Mouse (Mus musculus) limb, embryonic 14.5 days (tissue): ENCODE measurements around the gene Fkbp8. TPM values are rescaled to one million over a fixed set of nuclear protein-coding genes. Genes with fewer than 3 reads are reported as not detected.
A peak's percentile ranks its signal among the peaks of the same experiment; 100 is the strongest.

Experiments used
- ATAC-seq: fragments of 200-750 bp; cut with Nextera tagmentation; 2 replicates; pipeline ENCODE4 v1.8.0; 2017; ENCODE audit warnings: low read depth, moderate number of reproducible peaks, moderate TSS enrichment; ENCODE audit not compliant: low FRiP score
- DNase-seq: peaks from one replicate; pipeline ENCODE4 v3.0.0-alpha.2; 2015; ENCODE audit warnings: low spot score
- H3K27ac ChIP-seq: fragments of 300-500 bp; sonication (generic); replicated peaks from 2 replicates; pipeline ENCODE4 v1.5.1; 2014; ENCODE audit warnings: low read depth, mild to moderate bottlenecking, low read length, moderate library complexity, mixed read lengths
- H3K27me3 ChIP-seq: fragments of 300-500 bp; sonication (generic); 2 replicates; pipeline ENCODE4 v1.6.1; 2014; ENCODE audit warnings: low read length, mixed read lengths; ENCODE audit not compliant: control insufficient read depth, insufficient read depth
- H3K36me3 ChIP-seq: fragments of 300-500 bp; sonication (generic); 2 replicates; pipeline ENCODE4 v1.6.1; 2014; ENCODE audit warnings: mild to moderate bottlenecking, low read length, moderate library complexity, mixed read lengths; ENCODE audit not compliant: control insufficient read depth, insufficient read depth
- H3K4me1 ChIP-seq: fragments of 300-500 bp; sonication (generic); 2 replicates; pipeline ENCODE4 v1.6.1; 2014; ENCODE audit warnings: antibody characterized with exemption, low read length, mixed read lengths; ENCODE audit not compliant: control insufficient read depth, insufficient read depth
- H3K4me2 ChIP-seq: fragments of 300-500 bp; sonication (generic); replicated peaks from 2 replicates; pipeline ENCODE4 v1.6.1; 2014; ENCODE audit warnings: low read depth, mild to moderate bottlenecking, low read length, moderate library complexity; ENCODE audit not compliant: severe bottlenecking
- H3K4me3 ChIP-seq: fragments of 300-500 bp; sonication (generic); replicated peaks from 2 replicates; pipeline ENCODE4 v1.5.1; 2014; ENCODE audit warnings: low read length
- H3K9ac ChIP-seq: fragments of 300-500 bp; sonication (generic); 2 replicates; pipeline ENCODE4 v1.6.1; 2014; ENCODE audit warnings: mild to moderate bottlenecking, low read depth, low read length, moderate library complexity; ENCODE audit not compliant: severe bottlenecking
- H3K9me3 ChIP-seq: fragments of 300-500 bp; sonication (generic); 2 replicates; pipeline ENCODE4 v1.6.1; 2016; ENCODE audit warnings: low read length; ENCODE audit not compliant: control insufficient read depth
- POLR2A ChIP-seq: fragments of 200-500 bp; IDR thresholded peaks from 2 replicates; pipeline ENCODE4 v1.8.0; 2012; ENCODE audit warnings: inconsistent platforms, mild to moderate bottlenecking, moderate library complexity, borderline replicate concordance; ENCODE audit not compliant: insufficient read depth, insufficient read length; ENCODE audit errors: extremely low read depth
- WGBS: fragments of 180-500 bp; shearing (Covaris S2); extraction: QIAGEN DNeasy Blood & Tissue Kit; methylation state at CpG from one replicate; pipeline ENCODE4 v1.1.7; 2014; 5-methylcytosine and 5-hydroxymethylcytosine counted together
- polyA plus RNA-seq, 2 experiments: library from polyadenylated mRNA; depleted of rRNA in 1 of 2; stranded (reverse) in 1 of 2; unstranded in 1 of 2; fragments of >200 nt; fragmentation: Nextera tagmentation in 1 of 2; extraction: Ambion mirVana in 1 of 2; gene quantifications; 2 replicates each; pipeline versions ENCODE4 v1.2.1 to v1.2.3; 2012 to 2014

The Fkbp8 gene
- polyA plus RNA-seq, 2 experiments: 219 to 363 TPM

DNA sequence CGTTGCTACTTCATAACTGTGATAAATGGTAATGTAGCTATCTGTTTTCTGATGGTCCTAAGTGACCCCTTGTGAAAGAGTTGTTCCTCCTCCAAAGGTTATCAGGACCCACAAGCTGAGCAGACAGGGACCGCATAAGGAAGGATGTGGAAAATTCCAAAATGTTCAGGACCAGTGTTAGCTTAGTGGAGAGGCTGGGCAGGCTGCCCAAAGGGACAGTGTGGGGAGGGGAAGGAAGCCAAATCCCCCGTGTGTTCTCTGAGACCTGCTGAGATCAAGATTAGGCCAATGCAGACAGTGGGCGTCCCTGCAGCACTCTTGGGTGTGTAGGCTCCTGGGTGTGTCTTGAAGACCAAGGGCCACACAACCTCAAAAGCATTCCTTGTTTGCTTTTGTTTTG, 47.4 kb downstream of the Fkbp8 start:
- no peak overlapping the region for H3K27ac ChIP-seq
- ATAC-seq (no peak), DNase-seq (no peak)

GRCm38 (mm10) chr8:70577207-70577606, 49.7 kb downstream of the Fkbp8 start:
- TF ChIP-seq POLR2A: no peak
- Histone ChIP-seq H3K9me3 (no peaks in the 10 kb centered on the region), H3K4me1 (no peaks in the 10 kb centered on the region), H3K27me3 (no peaks in the 10 kb centered on the region), H3K4me2 (no peak overlapping the region), H3K9ac (no peak overlapping the region), H3K4me3 (no peak overlapping the region), H3K27ac (no peak overlapping the region), H3K36me3 (peaks cover 50% of the 10 kb centered on the region)
- no peak for DNase-seq
- 91% methylated on average over 3 of the region's 3 CpGs for whole genome bisulfite sequencing
- no peak for ATAC-seq

More for the DNA sequence above, 47.4 kb downstream of the Fkbp8 start:
- Histone ChIP-seq H3K4me1 (no peaks in the 10 kb centered on the region), H3K4me3 (no peak overlapping the region), H3K4me2 (no peak overlapping the region), H3K9ac (no peak overlapping the region), H3K9me3 (no peaks in the 10 kb centered on the region), H3K36me3 (peaks cover 28% of the 10 kb centered on the region), H3K27me3 (no peaks in the 10 kb centered on the region)
- 86% methylated on average over 4 of the region's 4 CpGs for WGBS
- TF ChIP-seq POLR2A: no peak

- no peak for TF ChIP-seq POLR2A
- Histone ChIP-seq H3K4me3 (no peak overlapping the region), H3K9me3 (no peaks in the 10 kb centered on the region), H3K4me1 (no peaks in the 10 kb centered on the region), H3K27ac (no peak overlapping the region), H3K27me3 (no peaks in the 10 kb centered on the region), H3K4me2 (no peak overlapping the region), H3K36me3 (peaks cover 87% of the 10 kb centered on the region), H3K9ac (no peak overlapping the region)
- DNase-seq (no peak), ATAC-seq (no peak)
- WGBS: 89% methylated on average over 18 of the region's 18 CpGs
Observed at GRCm38 (mm10) chr8:70583476-70584387, 56.2 kb downstream of the Fkbp8 start.

DNA sequence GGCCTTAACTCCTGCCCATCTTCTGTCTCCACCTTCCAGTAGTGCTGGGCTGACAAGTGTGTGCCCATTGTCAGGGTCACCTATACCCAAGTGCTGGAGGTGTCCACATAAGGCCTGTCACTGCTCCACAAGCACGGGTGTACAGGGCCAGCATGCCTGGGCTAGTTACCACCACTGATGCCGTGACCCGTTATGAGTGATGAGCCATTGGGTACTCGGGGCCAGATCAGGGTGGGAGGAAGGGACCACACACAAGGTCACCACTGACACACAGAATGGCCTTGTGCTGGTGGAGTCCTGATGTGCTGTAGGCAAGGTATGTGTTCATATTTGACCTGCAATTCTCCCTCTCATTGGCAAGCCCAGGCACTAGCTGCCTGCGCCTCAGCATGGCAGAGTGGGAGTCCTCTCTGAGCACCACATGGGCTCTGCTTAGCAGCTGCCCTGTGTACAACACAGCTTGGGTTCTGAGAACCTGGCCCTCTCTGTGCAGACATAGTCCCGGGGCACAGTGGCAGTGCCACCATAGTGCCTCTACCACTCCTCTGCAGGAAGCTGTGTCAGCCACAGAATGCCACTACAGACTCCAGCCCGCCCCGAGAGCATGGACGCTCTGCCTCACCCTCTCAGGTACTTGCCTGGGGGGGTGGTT, 57.2 kb downstream of the Fkbp8 start:
- Histone ChIP-seq H3K27ac (no peak overlapping the region), H3K36me3 (peaks cover 88% of the 10 kb centered on the region), H3K4me2 (no peak overlapping the region), H3K4me1 (no peaks in the 10 kb centered on the region), H3K4me3 (no peak overlapping the region), H3K9me3 (no peaks in the 10 kb centered on the region), H3K9ac (no peak overlapping the region), H3K27me3 (no peaks in the 10 kb centered on the region)
- ATAC-seq (0 out of 2 replicates have a peak, but pooled peaks have one; percentile 11), DNase-seq (no peak)
- TF ChIP-seq POLR2A: no peak
- WGBS: 89% methylated on average over 9 of the region's 9 CpGs

Other genes starting within 250 kb of the Fkbp8 start
- gene Homer3, start 244.9 kb upstream of the Fkbp8 start, polyA plus RNA-seq (2012; rRNA removed): 81.2 and 81.3 TPM in 2 replicates
- 38.2 and 43.9 TPM in 2 replicates for gene Homer3, start 244.9 kb upstream of the Fkbp8 start, polyA plus RNA-seq (2014; fragmentation: Nextera tagmentation; extraction: Ambion mirVana)
- 58.1 and 66.2 TPM in 2 replicates for gene Ddx49, start 225.2 kb upstream of the Fkbp8 start, polyA plus RNA-seq (2012; rRNA removed)
- gene Ddx49, start 225.2 kb upstream of the Fkbp8 start, polyA plus RNA-seq (2014; fragmentation: Nextera tagmentation; extraction: Ambion mirVana): 52.9 and 55.4 TPM in 2 replicates
- 379 and 443 TPM in 2 replicates for gene Cope, start 225.2 kb upstream of the Fkbp8 start, polyA plus RNA-seq (2012; rRNA removed)
- 340 and 371 TPM in 2 replicates for gene Cope, start 225.2 kb upstream of the Fkbp8 start, polyA plus RNA-seq (2014; fragmentation: Nextera tagmentation; extraction: Ambion mirVana)
- gene Cers1, start 211.9 kb upstream of the Fkbp8 start, polyA plus RNA-seq (2012; rRNA removed): 12.4 and 22.0 TPM in 2 replicates
- gene Cers1, start 211.9 kb upstream of the Fkbp8 start, polyA plus RNA-seq (2014; fragmentation: Nextera tagmentation; extraction: Ambion mirVana): 12.0 and 12.9 TPM in 2 replicates
- gene Gdf1, start 197.9 kb upstream of the Fkbp8 start, polyA plus RNA-seq (2012; rRNA removed): 5.4 and 5.7 TPM in 2 replicates
- gene Gdf1, start 197.9 kb upstream of the Fkbp8 start, polyA plus RNA-seq (2014; fragmentation: Nextera tagmentation; extraction: Ambion mirVana): 1.2 TPM in 2 replicates
- 39.0 and 47.6 TPM in 2 replicates for gene Upf1, start 174.4 kb upstream of the Fkbp8 start, polyA plus RNA-seq (2012; rRNA removed)
- 22.3 and 25.5 TPM in 2 replicates for gene Upf1, start 174.4 kb upstream of the Fkbp8 start, polyA plus RNA-seq (2014; fragmentation: Nextera tagmentation; extraction: Ambion mirVana)
- gene Comp, start 154.2 kb upstream of the Fkbp8 start, polyA plus RNA-seq (2012; rRNA removed): 136 and 173 TPM in 2 replicates
- gene Comp, start 154.2 kb upstream of the Fkbp8 start, polyA plus RNA-seq (2014; fragmentation: Nextera tagmentation; extraction: Ambion mirVana): 36.7 and 46.3 TPM in 2 replicates
- 37.8 and 58.5 TPM in 2 replicates for gene Crtc1, start 88.1 kb upstream of the Fkbp8 start, polyA plus RNA-seq (2012; rRNA removed)
- gene Crtc1, start 88.1 kb upstream of the Fkbp8 start, polyA plus RNA-seq (2014; fragmentation: Nextera tagmentation; extraction: Ambion mirVana): 26.3 and 31.1 TPM in 2 replicates
- gene Klhl26, start 50.8 kb upstream of the Fkbp8 start, polyA plus RNA-seq (2012; rRNA removed): 48.7 and 72.6 TPM in 2 replicates
- gene Klhl26, start 50.8 kb upstream of the Fkbp8 start, polyA plus RNA-seq (2014; fragmentation: Nextera tagmentation; extraction: Ambion mirVana): 24.2 and 28.6 TPM in 2 replicates
- gene Tmem59l, start 40.4 kb upstream of the Fkbp8 start, polyA plus RNA-seq (2012; rRNA removed): 13.1 and 17.7 TPM in 2 replicates
- 15.7 and 17.5 TPM in 2 replicates for gene Tmem59l, start 40.4 kb upstream of the Fkbp8 start, polyA plus RNA-seq (2014; fragmentation: Nextera tagmentation; extraction: Ambion mirVana)
- gene Crlf1, start 34.6 kb upstream of the Fkbp8 start, polyA plus RNA-seq (2012; rRNA removed): 98.9 and 127 TPM in 2 replicates
- gene Crlf1, start 34.6 kb upstream of the Fkbp8 start, polyA plus RNA-seq (2014; fragmentation: Nextera tagmentation; extraction: Ambion mirVana): 91.5 and 103 TPM in 2 replicates
- gene Rex1bd, start 21.0 kb upstream of the Fkbp8 start, polyA plus RNA-seq (2012; rRNA removed): 154 and 175 TPM in 2 replicates
- gene Rex1bd, start 21.0 kb upstream of the Fkbp8 start, polyA plus RNA-seq (2014; fragmentation: Nextera tagmentation; extraction: Ambion mirVana): 152 and 156 TPM in 2 replicates
- gene Uba52, start 16.9 kb upstream of the Fkbp8 start, polyA plus RNA-seq (2012; rRNA removed): 1,215 and 1,844 TPM in 2 replicates
- 1,031 and 1,113 TPM in 2 replicates for gene Uba52, start 16.9 kb upstream of the Fkbp8 start, polyA plus RNA-seq (2014; fragmentation: Nextera tagmentation; extraction: Ambion mirVana)
- gene Kxd1, start 232 bp downstream of the Fkbp8 start, polyA plus RNA-seq (2012; rRNA removed): 52.5 and 61.0 TPM in 2 replicates
- 60.3 and 61.7 TPM in 2 replicates for gene Kxd1, start 232 bp downstream of the Fkbp8 start, polyA plus RNA-seq (2014; fragmentation: Nextera tagmentation; extraction: Ambion mirVana)
- 30.3 and 35.3 TPM in 2 replicates for gene Ell, start 11.7 kb downstream of the Fkbp8 start, polyA plus RNA-seq (2012; rRNA removed)
- gene Ell, start 11.7 kb downstream of the Fkbp8 start, polyA plus RNA-seq (2014; fragmentation: Nextera tagmentation; extraction: Ambion mirVana): 20.2 and 22.4 TPM in 2 replicates
- 213 and 279 TPM in 2 replicates for gene Isyna1, start 66.6 kb downstream of the Fkbp8 start, polyA plus RNA-seq (2012; rRNA removed)
- gene Isyna1, start 66.6 kb downstream of the Fkbp8 start, polyA plus RNA-seq (2014; fragmentation: Nextera tagmentation; extraction: Ambion mirVana): 94.4 and 103 TPM in 2 replicates
- 163 and 236 TPM in 2 replicates for gene Ssbp4, start 81.1 kb downstream of the Fkbp8 start, polyA plus RNA-seq (2012; rRNA removed)
- gene Ssbp4, start 81.1 kb downstream of the Fkbp8 start, polyA plus RNA-seq (2014; fragmentation: Nextera tagmentation; extraction: Ambion mirVana): 151 and 171 TPM in 2 replicates
- 3.5 and 4.5 TPM in 2 replicates for gene Lrrc25, start 88.4 kb downstream of the Fkbp8 start, polyA plus RNA-seq (2012; rRNA removed)
- gene Lrrc25, start 88.4 kb downstream of the Fkbp8 start, polyA plus RNA-seq (2014; fragmentation: Nextera tagmentation; extraction: Ambion mirVana): 2.5 and 3.2 TPM in 2 replicates
- 0.15 and 0.47 TPM in 2 replicates for gene Gdf15, start 104.7 kb downstream of the Fkbp8 start, polyA plus RNA-seq (2012; rRNA removed)
- 0.18 TPM in 1 of 2 replicates, not detected in the other for gene Gdf15, start 104.7 kb downstream of the Fkbp8 start, polyA plus RNA-seq (2014; fragmentation: Nextera tagmentation; extraction: Ambion mirVana)
- gene Pgpep1, start 132.7 kb downstream of the Fkbp8 start, polyA plus RNA-seq (2012; rRNA removed): 47.6 and 59.8 TPM in 2 replicates
- gene Pgpep1, start 132.7 kb downstream of the Fkbp8 start, polyA plus RNA-seq (2014; fragmentation: Nextera tagmentation; extraction: Ambion mirVana): 64.1 and 68.7 TPM in 2 replicates
- gene Lsm4, start 145.5 kb downstream of the Fkbp8 start, polyA plus RNA-seq (2012; rRNA removed): 172 and 182 TPM in 2 replicates
- gene Lsm4, start 145.5 kb downstream of the Fkbp8 start, polyA plus RNA-seq (2014; fragmentation: Nextera tagmentation; extraction: Ambion mirVana): 247 and 256 TPM in 2 replicates
- 218 and 287 TPM in 2 replicates for gene Jund, start 171.2 kb downstream of the Fkbp8 start, polyA plus RNA-seq (2012; rRNA removed)
- 115 and 119 TPM in 2 replicates for gene Jund, start 171.2 kb downstream of the Fkbp8 start, polyA plus RNA-seq (2014; fragmentation: Nextera tagmentation; extraction: Ambion mirVana)
- 0.04 and 0.08 TPM in 2 replicates for gene Iqcn, start 175.7 kb downstream of the Fkbp8 start, polyA plus RNA-seq (2012; rRNA removed)
- gene Iqcn, start 175.7 kb downstream of the Fkbp8 start, polyA plus RNA-seq (2014; fragmentation: Nextera tagmentation; extraction: Ambion mirVana): 0.10 TPM in 1 of 2 replicates, not detected in the other
- gene Gm3336, start 190.8 kb downstream of the Fkbp8 start, polyA plus RNA-seq (2012; rRNA removed): not detected in 2 replicates
- gene Gm3336, start 190.8 kb downstream of the Fkbp8 start, polyA plus RNA-seq (2014; fragmentation: Nextera tagmentation; extraction: Ambion mirVana): not detected in 2 replicates
- 0.38 TPM in 2 replicates for gene Pde4c, start 196.0 kb downstream of the Fkbp8 start, polyA plus RNA-seq (2012; rRNA removed)
- not detected in 2 replicates for gene Pde4c, start 196.0 kb downstream of the Fkbp8 start, polyA plus RNA-seq (2014; fragmentation: Nextera tagmentation; extraction: Ambion mirVana)
- gene Rab3a, start 227.0 kb downstream of the Fkbp8 start, polyA plus RNA-seq (2012; rRNA removed): 27.2 and 36.6 TPM in 2 replicates
- gene Rab3a, start 227.0 kb downstream of the Fkbp8 start, polyA plus RNA-seq (2014; fragmentation: Nextera tagmentation; extraction: Ambion mirVana): 19.8 and 20.1 TPM in 2 replicates
- 27.7 and 41.6 TPM in 2 replicates for gene Mpv17l2, start 233.2 kb downstream of the Fkbp8 start, polyA plus RNA-seq (2012; rRNA removed)
- 36.0 and 40.3 TPM in 2 replicates for gene Mpv17l2, start 233.2 kb downstream of the Fkbp8 start, polyA plus RNA-seq (2014; fragmentation: Nextera tagmentation; extraction: Ambion mirVana)
- 111 and 137 TPM in 2 replicates for gene Pik3r2, start 249.0 kb downstream of the Fkbp8 start, polyA plus RNA-seq (2012; rRNA removed)
- gene Pik3r2, start 249.0 kb downstream of the Fkbp8 start, polyA plus RNA-seq (2014; fragmentation: Nextera tagmentation; extraction: Ambion mirVana): 73.5 and 74.7 TPM in 2 replicates